Mouse (Mus musculus) lung, postnatal 0 days (tissue): ENCODE data around the gene Olfr124. TPM values are rescaled to one million over a fixed set of nuclear protein-coding genes. Genes with fewer than 3 reads are reported as not detected.

Source experiments
- ATAC-seq: fragments of 200-750 bp; cut with Nextera tagmentation; 2 replicates; pipeline ENCODE4 v1.8.0; 2017; ENCODE audit warnings: moderate library complexity
- DNase-seq: peaks from one replicate; pipeline ENCODE4 v3.0.0-alpha.2; 2016; ENCODE audit warnings: low spot score
- H3K27ac ChIP-seq: fragments of 300-500 bp; sonication (generic); 2 replicates; pipeline ENCODE4 v1.5.1; 2014; ENCODE audit warnings: antibody characterized with exemption, mild to moderate bottlenecking, low read length, mixed read lengths
- H3K27me3 ChIP-seq: fragments of 300-500 bp; sonication (generic); replicated peaks from 2 replicates; pipeline ENCODE4 v1.6.1; 2014; ENCODE audit warnings: low read length, mixed read lengths; ENCODE audit not compliant: insufficient read depth
- H3K36me3 ChIP-seq: fragments of 300-500 bp; sonication (generic); 2 replicates; pipeline ENCODE4 v1.6.1; 2014; ENCODE audit warnings: low read length, mixed read lengths; ENCODE audit not compliant: insufficient read depth
- H3K4me1 ChIP-seq: fragments of 300-500 bp; sonication (generic); 2 replicates; pipeline ENCODE4 v1.6.1; 2014; ENCODE audit warnings: antibody characterized with exemption, low read depth, low read length, mixed read lengths; ENCODE audit not compliant: insufficient read depth
- H3K4me2 ChIP-seq: fragments of 300-500 bp; sonication (generic); replicated peaks from 2 replicates; pipeline ENCODE4 v1.6.1; 2014; ENCODE audit warnings: low read depth, mild to moderate bottlenecking, low read length, moderate library complexity, mixed read lengths
- H3K4me3 ChIP-seq: fragments of 300-500 bp; sonication (generic); 2 replicates; pipeline ENCODE4 v1.5.1; 2014; ENCODE audit warnings: low read depth, low read length
- H3K9ac ChIP-seq: fragments of 300-500 bp; sonication (generic); replicated peaks from 2 replicates; pipeline ENCODE4 v1.6.1; 2014; ENCODE audit warnings: low read depth, mild to moderate bottlenecking
- H3K9me3 ChIP-seq: fragments of 300-500 bp; sonication (generic); 2 replicates; pipeline ENCODE4 v1.6.1; 2016; ENCODE audit warnings: low read length, mixed read lengths
- CTCF ChIP-seq: IDR thresholded peaks from 2 replicates; pipeline ENCODE4 v1.5.1; 2016; ENCODE audit warnings: antibody characterized with exemption, mild to moderate bottlenecking
- EP300 ChIP-seq: IDR thresholded peaks from 2 replicates; pipeline ENCODE4 v1.6.1; 2016; ENCODE audit warnings: antibody characterized with exemption, mild to moderate bottlenecking, control low read depth
- WGBS: fragments of 180-500 bp; shearing (Covaris S2); extraction: QIAGEN DNeasy Blood & Tissue Kit; methylation state at CpG from one replicate; pipeline ENCODE4 v1.1.7; 2014; 5-methylcytosine and 5-hydroxymethylcytosine counted together
- polyA plus RNA-seq: library from polyadenylated mRNA; unstranded; fragments of >200 nt; fragmentation: Nextera tagmentation; extraction: Ambion mirVana; gene quantifications from 2 replicates; pipeline ENCODE4 v1.2.1, GENCODE M21; 2015

Olfr124 gene
- not detected in 2 replicates for polyA plus RNA-seq

DNA sequence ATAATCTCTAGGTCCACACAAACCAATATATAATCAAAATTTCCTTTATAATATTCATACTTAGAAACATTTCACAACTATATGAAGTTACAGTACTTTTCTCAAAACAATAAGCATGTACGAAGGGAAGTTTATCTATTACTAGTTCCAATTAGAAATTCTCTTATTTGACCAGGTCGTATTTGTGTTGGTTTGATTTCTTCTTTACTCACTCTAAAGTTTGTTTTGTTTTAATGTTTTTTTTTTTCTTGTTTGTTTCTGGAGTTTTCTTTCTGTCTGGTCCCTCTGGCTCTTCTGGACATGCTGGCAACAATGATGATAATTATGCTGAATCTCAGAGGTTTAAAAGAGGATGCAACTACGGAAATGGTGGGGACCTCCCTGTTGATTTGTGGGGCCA is at the start of gene Olfr124:
Gene Olfr124, plus strand, starts transcription at position 301 of the 400 bp plus-strand sequence.
- Histone ChIP-seq H3K9me3 (no peaks in the 10 kb centered on the region), H3K4me2 (no peak within 1 kb of the TSS), H3K4me1 (no peaks in the 10 kb centered on the region), H3K36me3 (no peaks in the 10 kb centered on the region), H3K27me3 (no peaks in the 10 kb centered on the region), H3K27ac (no peak within 1 kb of the TSS), H3K9ac (no peak within 1 kb of the TSS), H3K4me3 (no peak within 1 kb of the TSS)
- ATAC-seq, result no peak
- TF ChIP-seq EP300 (no peak), CTCF (no peak)
- 80% methylated on average over 3 of the region's 3 CpGs for WGBS
- DNase-seq, result no peak

- no peaks in the 10 kb centered on the region for H3K27me3 ChIP-seq
- TF ChIP-seq CTCF (no peak), EP300 (no peak)
- H3K4me1 ChIP-seq, result no peaks in the 10 kb centered on the region
- H3K36me3 ChIP-seq, result no peaks in the 10 kb centered on the region
- DNase-seq (no peak), ATAC-seq (no peak)
- no peak within 1 kb of the TSS for H3K27ac ChIP-seq
- H3K4me2 ChIP-seq, result no peak within 1 kb of the TSS
- H3K9ac ChIP-seq, result no peak within 1 kb of the TSS
- WGBS, result 74% methylated on average over 4 of the region's 4 CpGs
- H3K9me3 ChIP-seq, result no peaks in the 10 kb centered on the region
- no peak within 1 kb of the TSS for H3K4me3 ChIP-seq
Observed at GRCm38 (mm10) chr17:37768307-37768706, 31.4 kb upstream of the Olfr124 start, which contains the start of gene Olfr122. Gene Olfr122 (plus strand): TSS chr17:37768607.

- Histone ChIP-seq H3K4me2 (no peak within 1 kb of the TSS), H3K4me3 (no peak within 1 kb of the TSS), H3K4me1 (no peaks in the 10 kb centered on the region), H3K27ac (no peak within 1 kb of the TSS), H3K27me3 (no peaks in the 10 kb centered on the region), H3K9me3 (no peaks in the 10 kb centered on the region), H3K9ac (no peak within 1 kb of the TSS), H3K36me3 (no peaks in the 10 kb centered on the region)
- ATAC-seq (no peak), DNase-seq (no peak)
- 88% methylated on average over 2 of the region's 2 CpGs for WGBS
- no peak for TF ChIP-seq CTCF
- TF ChIP-seq EP300, result no peak
Observed at GRCm38 (mm10) chr17:37793229-37793628, 6.5 kb upstream of the Olfr124 start, which contains the start of gene Olfr123. Gene Olfr123 (plus strand): TSS chr17:37793529.

DNA sequence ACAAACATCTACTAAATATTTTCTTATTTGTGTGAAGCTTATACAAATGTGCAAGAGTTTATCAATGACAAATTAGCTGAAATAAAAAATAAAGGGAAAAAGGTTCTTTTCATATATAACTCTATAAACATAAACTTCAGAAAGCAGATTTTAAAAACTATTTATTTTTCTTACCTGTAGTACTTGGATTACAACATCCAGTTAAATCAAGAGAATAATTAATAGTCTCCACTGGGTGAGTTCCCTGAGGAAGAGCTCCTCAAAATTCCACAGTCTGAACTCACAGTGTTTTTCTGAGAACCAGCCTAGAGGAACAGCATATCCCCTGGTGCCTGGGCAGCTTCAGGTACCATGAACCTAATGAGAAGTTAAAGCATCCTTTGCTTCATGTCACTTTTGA is 33.0 kb downstream of the Olfr124 start, which contains the start of gene Olfr125:
Gene Olfr125, plus strand, starts transcription at position 301 of the 400 bp plus-strand sequence.
- Histone ChIP-seq H3K4me3 (no peak within 1 kb of the TSS), H3K36me3 (no peaks in the 10 kb centered on the region), H3K27ac (no peak within 1 kb of the TSS), H3K9me3 (no peaks in the 10 kb centered on the region), H3K4me1 (no peaks in the 10 kb centered on the region), H3K27me3 (no peaks in the 10 kb centered on the region), H3K9ac (no peak within 1 kb of the TSS), H3K4me2 (no peak within 1 kb of the TSS)
- DNase-seq (no peak), ATAC-seq (no peak)
- no peak for TF ChIP-seq EP300
- no peak for TF ChIP-seq CTCF

GRCm38 (mm10) chr17:37847183-37847582 is 47.5 kb downstream of the Olfr124 start, which contains the start of gene Olfr126:
Gene Olfr126 (plus strand): TSS chr17:37847483.
- no peak within 1 kb of the TSS for H3K27ac ChIP-seq
- H3K9me3 ChIP-seq, result no peaks in the 10 kb centered on the region
- H3K27me3 ChIP-seq, result no peaks in the 10 kb centered on the region
- no peaks in the 10 kb centered on the region for H3K4me1 ChIP-seq
- H3K4me3 ChIP-seq, result no peak within 1 kb of the TSS
- DNase-seq, result no peak
- TF ChIP-seq CTCF, result no peak
- TF ChIP-seq EP300, result no peak
- H3K9ac ChIP-seq, result no peak within 1 kb of the TSS
- no peak within 1 kb of the TSS for H3K4me2 ChIP-seq
- no peaks in the 10 kb centered on the region for H3K36me3 ChIP-seq
- ATAC-seq, result no peak

Other genes with a start within 250 kb of the Olfr124 start
- not detected in 2 replicates for gene Olfr112, start 230.4 kb upstream of the Olfr124 start, polyA plus RNA-seq
- gene Olfr113, start 222.2 kb upstream of the Olfr124 start, polyA plus RNA-seq, result not detected in 2 replicates
- gene Olfr114, start 207.1 kb upstream of the Olfr124 start, polyA plus RNA-seq, result not detected in 2 replicates
- not detected in 2 replicates for gene Olfr115, start 172.8 kb upstream of the Olfr124 start, polyA plus RNA-seq
- not detected in 2 replicates for gene Olfr116, start 172.7 kb upstream of the Olfr124 start, polyA plus RNA-seq
- not detected in 2 replicates for gene Olfr117, start 136.1 kb upstream of the Olfr124 start, polyA plus RNA-seq
- not detected in 2 replicates for gene Olfr118, start 132.9 kb upstream of the Olfr124 start, polyA plus RNA-seq
- gene Olfr119, start 103.3 kb upstream of the Olfr124 start, polyA plus RNA-seq, result not detected in 2 replicates
- not detected in 2 replicates for gene Olfr120, start 78.1 kb upstream of the Olfr124 start, polyA plus RNA-seq
- gene Olfr121, start 51.0 kb upstream of the Olfr124 start, polyA plus RNA-seq, result not detected in 2 replicates
- gene Olfr122, start 31.3 kb upstream of the Olfr124 start, polyA plus RNA-seq, result not detected in 2 replicates
- gene Olfr123, start 6.4 kb upstream of the Olfr124 start, polyA plus RNA-seq, result not detected in 2 replicates
- not detected in 2 replicates for gene Olfr125, start 33.1 kb downstream of the Olfr124 start, polyA plus RNA-seq
- gene Olfr126, start 47.6 kb downstream of the Olfr124 start, polyA plus RNA-seq, result not detected in 2 replicates
- not detected in 2 replicates for gene Olfr127, start 100.5 kb downstream of the Olfr124 start, polyA plus RNA-seq
- not detected in 2 replicates for gene Olfr128, start 120.7 kb downstream of the Olfr124 start, polyA plus RNA-seq
- gene Olfr761, start 153.2 kb downstream of the Olfr124 start, polyA plus RNA-seq, result not detected in 2 replicates